Mouse (Mus musculus) kidney, adult 2 months (tissue): ENCODE data around the gene Klhdc8b.

ENCODE experiments used
- CTCF ChIP-seq: fragments of 200-500 bp; conservative IDR thresholded peaks from 2 replicates; pipeline ENCODE4 v1.5.1; 2011; ENCODE audit warnings: low read depth, mild to moderate bottlenecking, control low read depth, low read length, moderate library complexity, mixed read lengths; ENCODE audit not compliant: insufficient read depth, insufficient read length
- POLR2A ChIP-seq: fragments of 200-500 bp; IDR thresholded peaks from one replicate; pipeline ENCODE4 v1.6.1; 2011; ENCODE audit warnings: low read depth, low read length, control low read depth

GRCm38 (mm10) chr9:108441236-108441919, 20.0 kb downstream of the Klhdc8b start:
- TF ChIP-seq CTCF = no peak
- no peak for TF ChIP-seq POLR2A
